Mouse (Mus musculus) heart, adult 2 months (tissue): ENCODE measurements at regions not wholly inside any gene's neighbourhood (a gene's known extent, or its start where the extent isn't known, plus 50 kb on each side); places are given as distances from the start of the nearest gene placed in this dataset.
"Not testable (repeated sequence)": the region's sequence is repeated elsewhere in the genome, so short reads cannot be mapped to it uniquely, and the experiment has no call there.

ENCODE experiments used
- DNase-seq, 2 experiments: peaks; one replicate each; pipeline ENCODE4 v3.0.0; 2021
- H3K27ac ChIP-seq: fragments of 200-600 bp; 2 replicates; pipeline ENCODE4 v1.8.1; 2022
- H3K27me3 ChIP-seq: fragments of 200-500 bp; 2 replicates; pipeline ENCODE4 v1.6.1; 2012; ENCODE audit warnings: mild to moderate bottlenecking, low read length, inconsistent platforms, mixed read lengths; ENCODE audit not compliant: control insufficient read depth, insufficient read depth
- H3K36me3 ChIP-seq: fragments of 200-500 bp; 2 replicates; pipeline ENCODE4 v1.6.1; 2012; ENCODE audit warnings: low read length, inconsistent platforms; ENCODE audit not compliant: control insufficient read depth, insufficient read depth
- H3K4me1 ChIP-seq: fragments of 200-500 bp; 2 replicates; pipeline ENCODE4 v1.6.1; 2011; ENCODE audit warnings: low read length; ENCODE audit not compliant: control insufficient read depth, insufficient read depth
- H3K4me3 ChIP-seq: fragments of 200-600 bp; 2 replicates; pipeline ENCODE4 v1.8.1; 2022
- H3K79me2 ChIP-seq: fragments of 200-500 bp; replicated peaks from 2 replicates; pipeline ENCODE4 v1.6.1; 2012; ENCODE audit warnings: mild to moderate bottlenecking, inconsistent platforms, low read length, moderate library complexity, mixed read lengths; ENCODE audit not compliant: control insufficient read depth, insufficient read depth
- H3K9ac ChIP-seq: fragments of 200-500 bp; 2 replicates; pipeline ENCODE4 v1.6.1; 2012; ENCODE audit warnings: low read depth, mild to moderate bottlenecking, control low read depth, inconsistent platforms, low read length, mixed read lengths
- CTCF ChIP-seq: fragments of 200-600 bp; IDR thresholded peaks from 2 replicates; pipeline ENCODE4 v1.8.1; 2022; ENCODE audit warnings: antibody characterized with exemption, mild to moderate bottlenecking, moderate library complexity
- EP300 ChIP-seq: fragments of 200-500 bp; IDR thresholded peaks from 2 replicates; pipeline ENCODE4 v1.6.1; 2011; ENCODE audit warnings: low read depth, low read length, control low read depth; ENCODE audit not compliant: insufficient read depth
- POLR2A ChIP-seq: fragments of 200-500 bp; IDR thresholded peaks from 2 replicates; pipeline ENCODE4 v1.6.1; 2011; ENCODE audit warnings: mild to moderate bottlenecking, low read depth, low read length, control low read depth; ENCODE audit not compliant: insufficient read depth
- WGBS: fragments of 180-500 bp; shearing (Covaris S2); methylation state at CpG from one replicate; pipeline ENCODE4 v1.1.7; 2018; 5-methylcytosine and 5-hydroxymethylcytosine counted together
- intact Hi-C: fragments of 180-260 bp; cut with DNase I; formaldehyde crosslinking; loops from one replicate; pipeline ENCODE4 v1.15.1; 2025

DNA sequence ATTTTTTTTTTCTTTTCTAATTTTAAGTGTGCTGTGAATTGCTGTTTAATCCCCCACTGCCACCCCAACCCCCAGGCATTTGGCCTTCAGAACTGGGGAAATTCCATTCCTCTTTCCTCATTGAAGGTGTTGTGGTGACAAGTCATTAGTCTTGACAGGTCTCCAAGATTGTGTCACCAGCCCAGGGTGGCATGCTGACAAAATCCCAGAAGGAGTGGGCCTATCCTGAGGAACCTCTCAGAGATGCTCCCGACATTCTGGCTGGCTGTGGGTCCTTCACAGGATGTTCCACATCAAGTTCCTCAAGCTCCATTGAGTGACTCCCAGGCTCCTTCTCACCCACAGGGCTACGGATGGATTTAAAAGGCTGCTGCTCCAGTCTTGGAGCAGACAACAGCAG is 91.7 kb downstream of the Btg1 start:
- Histone ChIP-seq H3K27me3 (no peaks in the 10 kb centered on the region), H3K9ac (no peak overlapping the region), H3K27ac (no peak overlapping the region), H3K4me1 (peaks cover 5% of the 10 kb centered on the region), H3K4me3 (no peak overlapping the region), H3K36me3 (peaks cover 2% of the 10 kb centered on the region; the same call in 1 of the 2 replicates), H3K79me2 (no peaks in the 10 kb centered on the region)
- TF ChIP-seq CTCF (no peak), EP300 (no peak), POLR2A (no peak)
- peak; percentile 35 to 60 for DNase-seq
- intact Hi-C loops, result no loop called here
- 42% methylated on average over 2 of the region's 2 CpGs for WGBS

DNA sequence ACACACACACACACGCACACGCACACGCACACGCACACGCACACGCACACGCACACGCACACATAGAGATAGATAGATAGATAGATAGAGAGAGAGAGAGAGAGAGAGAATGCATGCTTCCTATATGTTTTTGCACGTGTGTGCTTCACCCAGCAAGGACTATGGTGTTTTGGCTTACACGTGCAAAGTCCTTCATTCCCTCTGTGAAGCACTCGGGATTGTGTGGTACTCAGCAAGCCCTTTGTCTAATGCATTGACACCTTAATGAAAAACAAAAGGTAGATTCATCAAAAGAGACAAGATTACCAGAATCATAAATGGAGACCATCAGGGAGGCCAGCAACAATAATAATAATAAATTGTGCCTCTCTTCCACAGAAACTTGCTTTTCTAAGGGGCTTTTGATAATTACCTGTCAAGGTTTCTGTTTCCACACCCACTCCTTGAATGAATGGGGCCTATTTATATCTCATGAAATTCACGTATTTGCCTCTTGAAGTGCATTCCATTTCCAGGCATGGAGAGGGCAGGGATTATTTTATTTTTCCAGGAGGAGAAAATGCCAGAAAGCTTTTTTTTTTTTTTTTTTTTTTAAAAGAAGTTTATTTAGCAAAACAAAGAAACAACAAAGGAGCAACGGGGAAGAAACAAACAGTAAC is 93.0 kb downstream of the Btg1 start:
- WGBS, result 88% methylated on average over 13 of the region's 13 CpGs
- TF ChIP-seq EP300, result no peak
- no peak for TF ChIP-seq POLR2A
- TF ChIP-seq CTCF, result no peak
- Histone ChIP-seq H3K4me3 (no peak overlapping the region), H3K9ac (no peak overlapping the region), H3K79me2 (no peaks in the 10 kb centered on the region), H3K27ac (no peak overlapping the region), H3K27me3 (no peaks in the 10 kb centered on the region), H3K4me1 (peaks cover 5% of the 10 kb centered on the region), H3K36me3 (peaks cover 2% of the 10 kb centered on the region; the same call in 1 of the 2 replicates)
- DNase-seq, result no peak
- intact Hi-C loops, result no loop called here

DNA sequence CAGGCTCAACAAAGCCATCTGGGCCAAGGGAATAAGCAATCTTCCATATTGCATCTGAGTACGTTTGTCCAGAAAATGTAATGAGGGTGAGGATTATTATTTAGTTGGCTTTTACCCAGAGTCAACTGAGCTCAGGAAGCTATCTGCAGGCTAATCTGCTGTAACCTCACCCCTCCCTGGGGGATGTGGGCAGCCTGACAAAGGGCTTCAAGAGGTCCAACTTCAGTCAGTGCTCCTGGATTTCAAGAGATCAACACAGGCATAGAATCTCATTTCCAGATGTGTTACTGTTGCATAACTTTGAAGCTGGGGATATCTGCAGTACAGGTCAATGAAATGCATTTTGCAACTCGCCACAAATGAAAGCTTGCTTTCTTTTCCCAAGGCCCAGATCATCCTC is 95.2 kb downstream of the Btg1 start:
- 50% methylated on average over 2 of the region's 2 CpGs for WGBS

DNA sequence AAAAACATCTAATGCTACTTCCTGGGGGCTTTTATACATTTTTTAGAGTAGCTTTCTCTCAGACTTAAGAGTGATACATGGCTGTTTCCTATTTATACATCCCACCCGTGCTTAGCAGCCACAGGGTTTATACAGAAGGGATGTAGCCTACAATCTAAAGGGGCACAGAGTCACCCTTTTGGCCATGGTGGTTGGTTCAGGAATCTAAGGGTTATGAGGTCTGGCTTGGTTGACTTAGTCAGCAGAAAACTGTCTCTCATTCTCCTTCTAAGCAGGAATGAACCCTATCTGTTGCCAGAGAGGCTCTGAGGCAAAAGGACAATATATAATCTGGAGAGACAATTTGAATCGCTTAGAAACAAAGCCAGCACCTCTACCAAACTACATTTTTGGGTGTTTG is 97.9 kb downstream of the Btg1 start:
- H3K4me1 ChIP-seq, result peaks cover 5% of the 10 kb centered on the region
- intact Hi-C loops, result no loop called here
- no peaks in the 10 kb centered on the region for H3K27me3 ChIP-seq
- H3K36me3 ChIP-seq, result peaks cover 2% of the 10 kb centered on the region; the same call in 1 of the 2 replicates
- H3K79me2 ChIP-seq, result no peaks in the 10 kb centered on the region
- no peak for TF ChIP-seq EP300
- TF ChIP-seq POLR2A, result no peak
- no peak for TF ChIP-seq CTCF
- DNase-seq, result no peak
- no peak overlapping the region for H3K27ac ChIP-seq
- WGBS, result 86% methylated on average over 2 of the region's 2 CpGs
- no peak overlapping the region for H3K9ac ChIP-seq
- H3K4me3 ChIP-seq, result no peak overlapping the region

More for the DNA sequence above, 95.2 kb downstream of the Btg1 start:
- Histone ChIP-seq H3K9ac (no peak overlapping the region), H3K4me1 (peaks cover 5% of the 10 kb centered on the region), H3K79me2 (no peaks in the 10 kb centered on the region), H3K27ac (no peak overlapping the region), H3K36me3 (peaks cover 2% of the 10 kb centered on the region; the same call in 1 of the 2 replicates), H3K4me3 (no peak overlapping the region), H3K27me3 (no peaks in the 10 kb centered on the region)
- intact Hi-C loops, result no loop called here
- DNase-seq, result peak in 1 of 2 experiments; percentile 31
- TF ChIP-seq EP300, result peak; percentile 68; the same call in 1 of the 2 replicates
- TF ChIP-seq POLR2A, result 0 out of 2 replicates have a peak, but pooled peaks have one; percentile 14
- no peak for TF ChIP-seq CTCF

DNA sequence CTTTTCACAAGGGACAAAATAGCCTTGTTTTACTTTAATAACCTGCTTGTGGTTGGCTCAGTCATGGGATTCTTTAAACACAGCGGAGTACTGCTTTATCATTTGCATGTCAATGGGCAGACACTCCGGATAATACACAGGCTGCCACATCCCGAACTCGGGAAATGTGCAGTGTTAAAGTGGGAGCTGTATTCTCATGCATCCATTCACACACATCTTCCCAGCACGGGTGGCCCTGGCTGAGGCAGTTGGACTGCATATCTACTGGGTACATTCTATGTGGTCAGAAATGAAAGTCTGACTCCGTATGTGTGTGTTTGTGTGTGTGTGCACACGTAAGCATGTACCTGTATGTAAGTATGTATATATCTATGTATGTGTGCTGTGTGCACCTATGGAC is 100.5 kb downstream of the Btg1 start:
- WGBS, result 81% methylated on average over 7 of the region's 7 CpGs
- no peak for DNase-seq
- no peaks in the 10 kb centered on the region for H3K27me3 ChIP-seq
- no peak overlapping the region for H3K4me3 ChIP-seq
- TF ChIP-seq CTCF (no peak), EP300 (no peak), POLR2A (no peak)
- no peak overlapping the region for H3K9ac ChIP-seq
- intact Hi-C loops, result no loop called here
- H3K36me3 ChIP-seq, result peaks cover under 1% of the 10 kb centered on the region; the same call in 1 of the 2 replicates
- no peaks in the 10 kb centered on the region for H3K79me2 ChIP-seq
- H3K4me1 ChIP-seq, result no peaks in the 10 kb centered on the region
- H3K27ac ChIP-seq, result no peak overlapping the region

DNA sequence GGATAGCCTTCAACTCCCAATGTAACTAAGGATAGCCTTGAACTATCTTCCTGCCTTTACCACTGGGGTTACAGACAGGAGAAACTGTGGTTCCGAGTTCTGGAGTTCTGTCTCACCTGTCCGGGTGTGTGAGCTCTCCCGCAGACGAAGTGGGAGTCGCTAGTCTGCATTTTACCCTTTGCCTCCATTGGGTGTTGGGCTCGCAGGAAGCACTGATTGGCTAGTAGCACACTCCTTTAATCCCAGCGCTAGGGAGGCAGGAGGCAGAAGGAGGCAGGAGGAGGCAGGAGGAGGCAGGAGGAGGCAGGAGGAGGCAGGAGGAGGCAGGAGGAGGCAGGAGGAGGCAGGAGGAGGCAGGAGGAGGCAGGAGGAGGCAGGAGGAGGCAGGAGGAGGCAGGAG is 101.9 kb downstream of the Btg1 start:
- DNase-seq, H3K79me2 ChIP-seq, H3K4me1 ChIP-seq, H3K9ac ChIP-seq, H3K27ac ChIP-seq, H3K36me3 ChIP-seq, H3K27me3 ChIP-seq, intact Hi-C loops, H3K4me3 ChIP-seq: not testable (repeated sequence)
- 97% methylated on average over 7 of the region's 7 CpGs for WGBS
